Mouse (Mus musculus): ENCODE measurements around the gene Sspn. TPM values are rescaled to one million over a fixed set of nuclear protein-coding genes. Genes with fewer than 3 reads are reported as not detected.

Sspn gene
- polyA plus RNA-seq, 1 experiment: 2.2 TPM

DNA sequence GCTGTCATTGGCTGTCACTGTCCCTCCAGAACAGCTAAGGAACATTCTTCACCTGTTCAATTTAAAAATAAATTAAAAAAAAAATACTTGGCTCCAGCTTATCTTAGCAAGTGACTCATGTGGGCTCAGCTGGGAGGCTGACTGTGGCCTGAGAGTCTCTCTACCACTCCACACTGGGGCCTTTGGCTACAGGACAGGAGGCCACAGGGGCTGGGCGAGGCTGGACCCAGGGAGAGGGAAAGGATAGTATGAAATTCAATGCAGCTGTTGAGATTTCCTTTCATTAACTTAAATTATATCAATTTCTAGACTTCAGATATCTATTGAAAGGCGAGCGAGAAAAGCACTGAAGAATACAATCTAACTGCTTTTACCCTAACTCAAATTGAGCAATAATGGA, 45.9 kb downstream of the Sspn start:
- no peak for DNase-seq (ENCODE audit: low read depth)
- TF ChIP-seq CTCF (IDR thresholded peaks at IDR 0.05; ENCODE audit: borderline replicate concordance, extremely low read depth, insufficient read depth, insufficient read length): no peak

DNA sequence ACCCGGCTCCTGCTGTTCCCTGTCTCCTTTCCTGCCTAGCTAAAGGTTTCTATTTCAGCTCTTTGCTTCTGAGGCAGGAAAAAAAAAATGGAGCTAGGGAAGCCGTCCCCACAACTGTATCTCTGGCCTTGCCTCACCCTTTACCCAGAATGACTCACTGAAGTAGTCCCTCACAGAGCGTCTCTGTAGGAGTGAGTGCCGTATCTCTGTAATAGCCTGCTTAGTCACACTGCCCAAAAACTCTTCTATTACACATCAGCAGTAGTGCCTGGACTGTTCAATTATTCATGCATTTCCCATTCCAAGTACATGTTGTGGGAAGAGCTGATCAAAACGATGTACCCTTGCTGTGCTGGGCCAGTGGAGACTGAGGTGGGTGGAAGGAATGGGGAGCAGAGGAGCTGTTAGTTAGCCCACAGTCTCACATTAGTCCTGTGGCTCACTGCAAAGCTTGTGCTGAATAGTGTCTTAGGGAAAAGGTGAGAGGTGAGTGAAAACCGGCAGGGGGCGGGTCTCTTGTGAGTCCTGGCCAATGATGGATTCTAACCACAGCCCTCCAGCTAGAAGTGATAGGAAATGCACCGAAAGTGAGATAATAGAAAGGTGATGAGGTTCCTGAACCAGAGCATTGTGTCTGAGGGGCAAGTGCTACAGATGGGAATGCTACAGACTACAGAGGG, 46.5 kb downstream of the Sspn start:
- DNase-seq (ENCODE audit: low read depth): no peak
- TF ChIP-seq CTCF (IDR thresholded peaks at IDR 0.05; ENCODE audit: borderline replicate concordance, extremely low read depth, insufficient read depth, insufficient read length) (no peak), POLR2A (IDR thresholded peaks at IDR 0.05; ENCODE audit: borderline replicate concordance, extremely low read depth, insufficient read depth, insufficient read length, poor library complexity, severe bottlenecking) (no peak)

DNA sequence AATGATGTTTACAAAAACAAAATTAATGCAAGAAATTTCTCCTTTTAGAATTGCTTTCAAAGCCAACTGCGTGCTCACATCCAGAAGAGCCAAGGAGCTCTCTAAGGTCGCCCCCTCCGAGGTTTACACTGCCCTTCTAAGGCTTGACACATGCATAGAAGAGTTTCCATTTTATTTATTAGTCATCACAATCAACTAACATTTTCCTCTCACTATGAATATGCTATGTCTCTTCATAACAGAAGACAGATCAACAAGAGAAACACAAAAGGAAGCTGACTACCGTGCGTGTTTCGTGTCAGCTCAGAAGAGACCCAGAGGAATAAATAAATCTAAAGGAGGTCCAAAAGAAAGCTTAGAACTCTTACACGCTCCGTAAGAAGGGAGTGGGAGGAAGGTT, 49.6 kb downstream of the Sspn start:
- TF ChIP-seq POLR2A (IDR thresholded peaks at IDR 0.05; ENCODE audit: borderline replicate concordance, extremely low read depth, insufficient read depth, insufficient read length, poor library complexity, severe bottlenecking) (no peak), CTCF (IDR thresholded peaks at IDR 0.05; ENCODE audit: borderline replicate concordance, extremely low read depth, insufficient read depth, insufficient read length) (no peak)
- no peak for DNase-seq (ENCODE audit: low read depth)

DNA sequence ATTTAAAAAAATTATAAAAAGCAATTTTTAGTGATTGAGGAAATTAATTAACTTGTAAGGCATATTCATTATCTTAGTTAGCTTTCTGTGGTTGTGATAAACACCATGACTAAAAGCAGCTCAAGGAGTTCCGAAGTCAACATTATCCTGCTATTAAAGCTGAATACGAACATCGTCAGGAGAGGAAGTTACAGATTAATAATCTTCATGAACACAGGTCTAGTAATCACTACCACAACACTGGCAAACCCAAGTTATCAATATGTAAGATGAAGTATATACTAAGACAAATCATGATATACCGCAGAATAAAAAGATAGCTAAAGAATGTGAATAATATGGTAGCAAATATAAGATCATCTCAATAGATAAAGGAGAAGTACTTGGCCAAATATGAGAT, 50.9 kb downstream of the Sspn start:
- TF ChIP-seq CTCF (IDR thresholded peaks at IDR 0.05; ENCODE audit: borderline replicate concordance, extremely low read depth, insufficient read depth, insufficient read length): no peak
- no peak for TF ChIP-seq POLR2A (IDR thresholded peaks at IDR 0.05; ENCODE audit: borderline replicate concordance, extremely low read depth, insufficient read depth, insufficient read length, poor library complexity, severe bottlenecking)
- DNase-seq (ENCODE audit: low read depth): no peak

DNA sequence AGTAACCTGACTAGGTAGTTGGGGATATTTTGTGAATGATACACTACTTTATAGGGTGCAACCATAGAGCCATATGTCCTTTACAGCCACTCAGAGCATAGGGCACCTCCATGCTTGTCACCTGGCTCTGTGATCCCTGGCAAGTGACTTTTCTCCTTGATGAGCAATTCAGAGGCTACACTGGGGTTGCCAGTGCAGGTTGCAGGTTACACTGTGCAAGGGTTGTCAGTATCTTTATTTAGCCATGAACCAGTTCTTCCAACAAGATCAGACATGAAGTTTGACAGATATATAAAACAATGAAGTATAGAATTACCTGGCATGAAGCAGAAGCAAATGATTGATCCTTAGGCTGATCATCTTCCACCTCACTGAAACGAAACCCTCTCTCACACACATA, 59.1 kb downstream of the Sspn start:
- no peak for DNase-seq (ENCODE audit: low read depth)
- no peak for TF ChIP-seq CTCF (IDR thresholded peaks at IDR 0.05; ENCODE audit: borderline replicate concordance, extremely low read depth, insufficient read depth, insufficient read length)
- no peak for TF ChIP-seq POLR2A (IDR thresholded peaks at IDR 0.05; ENCODE audit: borderline replicate concordance, extremely low read depth, insufficient read depth, insufficient read length, poor library complexity, severe bottlenecking)

DNA sequence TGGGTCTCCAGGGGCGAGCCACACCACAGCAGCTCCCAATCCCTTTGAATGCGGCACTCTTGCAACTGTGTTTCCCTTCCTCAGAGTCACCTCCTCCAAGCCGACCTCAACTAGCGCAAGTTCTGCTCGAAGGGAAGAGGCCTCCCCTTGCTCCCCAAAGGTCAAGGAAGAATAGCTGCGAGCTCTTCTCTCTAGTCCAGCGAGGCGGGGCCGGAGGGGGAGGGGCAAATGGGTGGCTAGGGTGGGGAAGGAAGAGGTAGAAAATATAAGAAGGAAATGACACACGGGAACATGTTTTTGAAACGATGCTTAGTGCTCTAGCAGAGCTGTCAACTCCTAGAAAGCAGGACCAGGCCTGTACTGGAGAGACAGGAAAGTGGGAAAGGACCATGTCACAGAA, 61.1 kb downstream of the Sspn start:
- no peak for DNase-seq (ENCODE audit: low read depth)
- TF ChIP-seq CTCF (IDR thresholded peaks at IDR 0.05; ENCODE audit: borderline replicate concordance, extremely low read depth, insufficient read depth, insufficient read length) (no peak), POLR2A (IDR thresholded peaks at IDR 0.05; ENCODE audit: borderline replicate concordance, extremely low read depth, insufficient read depth, insufficient read length, poor library complexity, severe bottlenecking) (no peak)

DNA sequence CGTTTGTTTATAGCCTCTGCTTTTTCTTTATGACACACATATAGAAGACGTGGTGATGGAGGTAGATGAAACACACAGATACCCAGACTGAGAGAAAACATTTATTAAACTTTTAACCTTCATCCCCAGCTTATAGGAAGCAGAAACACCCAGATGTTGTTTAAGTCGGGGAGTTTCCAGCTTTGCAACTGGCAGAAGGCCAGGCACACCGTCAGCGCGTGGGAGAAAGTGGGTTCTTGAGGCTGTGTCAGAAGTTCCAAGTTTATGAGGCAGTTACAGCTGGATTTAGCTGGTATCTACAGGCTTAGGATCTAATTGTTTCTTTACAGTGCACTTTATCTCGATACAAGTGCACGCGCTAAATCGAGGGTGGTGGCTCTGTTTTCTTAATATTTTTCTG, 61.5 kb downstream of the Sspn start:
- TF ChIP-seq CTCF (IDR thresholded peaks at IDR 0.05; ENCODE audit: borderline replicate concordance, extremely low read depth, insufficient read depth, insufficient read length): no peak
- no peak for TF ChIP-seq POLR2A (IDR thresholded peaks at IDR 0.05; ENCODE audit: borderline replicate concordance, extremely low read depth, insufficient read depth, insufficient read length, poor library complexity, severe bottlenecking)
- peak; percentile 12 for DNase-seq (ENCODE audit: low read depth)

DNA sequence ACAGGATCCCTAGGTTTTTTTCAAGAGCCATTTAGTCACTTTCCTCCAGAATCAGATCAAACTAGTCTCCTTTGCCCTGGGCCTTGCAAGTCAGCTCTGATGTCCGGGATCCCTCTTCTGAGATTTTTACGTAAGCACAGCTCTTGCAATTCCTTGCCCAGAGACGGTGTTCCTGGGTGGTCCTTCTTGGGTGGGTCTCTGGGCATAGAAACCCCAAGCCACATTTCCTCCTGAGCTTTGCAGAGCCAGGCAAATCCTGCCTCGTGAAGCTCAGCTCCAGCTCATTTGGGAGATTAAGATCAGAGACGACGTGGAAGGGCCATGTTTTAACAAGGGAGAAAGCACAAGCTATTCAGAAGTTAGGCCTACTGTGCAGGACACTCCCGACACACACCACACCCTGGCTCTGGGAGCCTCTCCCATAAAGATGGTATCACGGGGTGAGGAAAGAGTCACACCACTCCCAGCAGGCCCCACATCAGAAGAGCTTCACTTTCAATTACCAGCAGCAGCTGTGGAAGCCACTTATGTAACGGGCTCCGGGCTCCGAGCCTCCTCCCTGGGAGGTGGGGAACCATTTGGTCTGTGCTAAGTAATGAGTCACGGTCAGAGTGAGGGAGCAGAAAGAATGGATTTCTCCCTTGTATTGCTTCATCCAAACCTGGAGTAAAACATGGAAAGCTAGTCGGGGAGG, 67.0 kb downstream of the Sspn start:
- DNase-seq (ENCODE audit: low read depth): peak; percentile 58
- TF ChIP-seq CTCF (IDR thresholded peaks at IDR 0.05; ENCODE audit: borderline replicate concordance, extremely low read depth, insufficient read depth, insufficient read length): no peak
- TF ChIP-seq POLR2A (IDR thresholded peaks at IDR 0.05; ENCODE audit: borderline replicate concordance, extremely low read depth, insufficient read depth, insufficient read length, poor library complexity, severe bottlenecking): no peak

DNA sequence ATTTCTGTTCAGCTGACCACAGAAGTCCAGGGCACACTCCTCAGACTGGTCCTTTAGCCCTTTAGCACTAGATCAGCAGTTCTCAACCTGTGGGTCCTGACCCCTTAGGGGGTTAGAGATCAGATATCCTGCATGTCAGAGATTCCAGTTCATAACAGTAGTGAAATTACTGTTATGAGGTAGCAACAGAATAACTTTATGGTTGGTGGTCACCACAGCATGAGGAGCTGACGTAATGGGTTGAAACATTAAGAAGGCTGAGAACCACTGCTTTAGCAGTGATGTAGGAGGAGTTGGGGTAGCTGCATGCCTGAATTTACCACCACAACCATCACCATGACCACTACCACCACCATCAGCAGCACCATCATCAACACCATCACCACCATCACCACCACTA, 69.3 kb downstream of the Sspn start:
- no peak for DNase-seq (ENCODE audit: low read depth)
- TF ChIP-seq CTCF (IDR thresholded peaks at IDR 0.05; ENCODE audit: borderline replicate concordance, extremely low read depth, insufficient read depth, insufficient read length) (no peak), POLR2A (IDR thresholded peaks at IDR 0.05; ENCODE audit: borderline replicate concordance, extremely low read depth, insufficient read depth, insufficient read length, poor library complexity, severe bottlenecking) (no peak)

DNA sequence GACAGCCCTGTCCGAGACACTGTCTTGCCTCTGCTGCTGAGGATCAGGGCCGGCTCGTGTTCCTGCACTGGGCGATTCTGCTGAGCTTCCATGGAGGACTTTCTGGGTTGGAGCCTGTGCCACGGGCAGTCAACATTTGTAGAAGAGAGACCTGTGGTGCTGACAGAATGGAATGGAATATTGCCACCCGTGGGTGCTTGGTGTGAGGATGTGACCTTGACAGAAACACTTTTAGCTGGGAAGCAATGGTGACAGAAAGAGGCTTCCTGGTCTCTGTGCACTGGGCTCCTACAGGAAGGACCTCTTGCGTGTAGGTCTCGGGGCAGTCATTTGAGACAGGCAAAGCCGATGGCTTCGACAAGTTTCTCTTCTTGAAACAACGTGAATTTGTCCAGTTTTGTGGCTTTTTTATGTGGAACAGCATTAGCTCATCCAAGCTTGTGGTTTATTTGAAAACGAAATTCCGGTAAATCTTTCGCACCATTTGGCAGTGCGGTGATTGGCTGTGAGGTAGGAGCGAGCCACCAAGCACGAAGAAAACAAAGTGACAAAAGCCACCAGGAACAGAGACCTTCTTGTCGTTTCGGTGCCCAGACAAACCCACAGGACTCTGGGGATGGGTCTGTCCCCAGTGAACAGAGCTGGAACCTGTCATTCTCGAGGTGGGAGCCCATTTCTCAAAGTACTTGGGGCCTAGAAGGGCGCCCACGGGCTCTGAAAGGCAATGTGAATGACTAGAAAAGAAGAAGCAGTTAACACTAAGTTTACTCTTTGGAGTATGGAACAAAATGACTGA, 70.2 kb downstream of the Sspn start:
- TF ChIP-seq CTCF (IDR thresholded peaks at IDR 0.05; ENCODE audit: borderline replicate concordance, extremely low read depth, insufficient read depth, insufficient read length): no peak
- TF ChIP-seq POLR2A (IDR thresholded peaks at IDR 0.05; ENCODE audit: borderline replicate concordance, extremely low read depth, insufficient read depth, insufficient read length, poor library complexity, severe bottlenecking): no peak
- DNase-seq (ENCODE audit: low read depth): no peak

DNA sequence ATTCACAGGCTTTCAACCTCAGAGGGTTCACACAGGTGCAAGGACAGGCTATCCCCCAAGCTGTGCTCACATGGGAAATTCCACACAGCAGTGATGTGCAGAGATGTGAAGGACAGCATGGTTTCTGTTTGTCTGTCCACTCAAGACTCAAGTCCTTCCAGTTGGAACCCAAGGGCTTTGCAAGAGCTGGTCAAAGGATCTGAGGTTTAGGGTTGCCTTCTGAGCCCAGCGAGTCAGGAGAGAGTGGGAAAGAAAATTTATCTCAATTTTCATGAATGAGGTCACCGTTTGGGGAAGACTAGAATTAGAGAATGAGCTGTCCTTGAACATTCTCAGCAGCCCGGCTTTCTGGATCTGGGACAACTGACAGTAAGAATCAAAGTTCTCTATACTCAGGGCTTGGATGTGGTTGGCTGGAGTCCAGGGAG, 72.7 kb downstream of the Sspn start:
- TF ChIP-seq CTCF (IDR thresholded peaks at IDR 0.05; ENCODE audit: borderline replicate concordance, extremely low read depth, insufficient read depth, insufficient read length): no peak
- TF ChIP-seq POLR2A (IDR thresholded peaks at IDR 0.05; ENCODE audit: borderline replicate concordance, extremely low read depth, insufficient read depth, insufficient read length, poor library complexity, severe bottlenecking): no peak

More for the DNA sequence above, 72.7 kb downstream of the Sspn start:
- DNase-seq (ENCODE audit: low read depth): no peak
